Mouse (Mus musculus): Measurements from ENCODE around the gene Actbl2. TPM values are rescaled to one million over a fixed set of nuclear protein-coding genes. Genes with fewer than 3 reads are reported as not detected.

Actbl2 gene
- polyA plus RNA-seq, 1 experiment, result not detected

DNA sequence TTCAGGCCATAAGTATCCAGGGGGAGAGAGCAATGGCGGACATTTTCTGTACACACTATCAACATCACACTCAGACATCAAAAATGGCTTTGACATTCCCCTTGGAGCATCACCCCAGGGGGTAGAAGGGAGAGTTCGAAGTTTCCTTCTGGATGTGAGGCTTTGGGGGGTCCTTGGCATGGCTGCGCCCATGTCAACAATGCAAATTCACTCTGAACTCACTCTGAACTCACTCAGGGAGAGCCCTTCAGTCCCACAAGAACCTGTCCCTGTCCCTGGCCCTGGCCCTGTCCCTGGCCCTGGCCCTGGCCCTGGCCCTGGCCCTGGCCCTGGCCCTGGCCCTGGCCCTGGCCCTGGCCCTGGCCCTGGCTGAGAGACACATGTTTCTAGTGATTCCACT, 8.9 kb downstream of the Actbl2 start:
- WGBS, result 92% methylated on average over 3 of the region's 3 CpGs

GRCm38 (mm10) chr13:111265231-111266000, 10.6 kb downstream of the Actbl2 start:
- 70% methylated on average over 4 of the region's 4 CpGs for WGBS
- Histone ChIP-seq H3K4me1 (ENCODE audit: control insufficient read depth, insufficient read depth, low read length) (peaks cover 11% of the 10 kb centered on the region), H3K27ac (ENCODE audit: insufficient read depth, low read depth, low read length) (no peak overlapping the region), H3K4me3 (ENCODE audit: insufficient read depth, low read depth, low read length) (no peak overlapping the region)
- no peak for TF ChIP-seq POLR2A (IDR thresholded peaks at IDR 0.05; ENCODE audit: insufficient read depth, low read depth, low read length)
- no peak for TF ChIP-seq CTCF (IDR thresholded peaks at IDR 0.05; ENCODE audit: insufficient read depth, low read depth, low read length)

More for the DNA sequence above, 8.9 kb downstream of the Actbl2 start:
- Histone ChIP-seq H3K4me1 (ENCODE audit: control insufficient read depth, insufficient read depth, low read length) (peaks cover 7% of the 10 kb centered on the region; the same call in 1 of the 2 replicates), H3K4me3 (ENCODE audit: insufficient read depth, low read depth, low read length) (no peak overlapping the region), H3K27ac (ENCODE audit: insufficient read depth, low read depth, low read length) (no peak overlapping the region)
- no peak for TF ChIP-seq POLR2A (IDR thresholded peaks at IDR 0.05; ENCODE audit: insufficient read depth, low read depth, low read length)
- TF ChIP-seq CTCF (IDR thresholded peaks at IDR 0.05; ENCODE audit: insufficient read depth, low read depth, low read length), result no peak

DNA sequence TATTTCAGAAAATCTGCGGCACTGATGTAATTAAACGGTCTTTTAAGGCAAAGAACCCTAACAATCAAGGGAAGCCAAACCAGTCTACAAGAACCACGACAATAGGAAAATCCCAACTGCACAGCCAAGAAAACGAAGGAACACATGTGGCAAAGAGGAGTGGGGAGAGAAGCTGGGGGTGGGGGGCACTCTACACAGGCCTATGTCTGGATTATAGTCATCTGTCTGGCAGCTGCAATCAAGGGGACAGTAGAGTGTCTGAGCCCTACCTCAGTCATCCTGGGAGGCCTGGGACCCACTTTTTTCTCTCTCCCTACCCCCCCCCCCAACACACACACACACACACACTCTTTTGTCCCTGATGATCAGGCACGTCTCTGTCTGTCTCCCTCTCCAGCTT, 12.0 kb downstream of the Actbl2 start:
- H3K4me1 ChIP-seq (ENCODE audit: control insufficient read depth, insufficient read depth, low read length), result peaks cover 11% of the 10 kb centered on the region
- H3K4me3 ChIP-seq (ENCODE audit: insufficient read depth, low read depth, low read length), result no peak overlapping the region
- TF ChIP-seq POLR2A (IDR thresholded peaks at IDR 0.05; ENCODE audit: insufficient read depth, low read depth, low read length) (no peak), CTCF (IDR thresholded peaks at IDR 0.05; ENCODE audit: insufficient read depth, low read depth, low read length) (no peak)
- 69% methylated on average over 5 of the region's 5 CpGs for WGBS
- no peak overlapping the region for H3K27ac ChIP-seq (ENCODE audit: insufficient read depth, low read depth, low read length)

- Histone ChIP-seq H3K27ac (ENCODE audit: insufficient read depth, low read depth, low read length) (peak overlapping the region; percentile 74), H3K4me3 (ENCODE audit: insufficient read depth, low read depth, low read length) (no peak overlapping the region), H3K4me1 (ENCODE audit: control insufficient read depth, insufficient read depth, low read length) (peaks cover 11% of the 10 kb centered on the region)
- no peak for TF ChIP-seq CTCF (IDR thresholded peaks at IDR 0.05; ENCODE audit: insufficient read depth, low read depth, low read length)
- TF ChIP-seq POLR2A (IDR thresholded peaks at IDR 0.05; ENCODE audit: insufficient read depth, low read depth, low read length), result no peak
- 48% methylated on average over 5 of the region's 5 CpGs for WGBS
Observed at GRCm38 (mm10) chr13:111268992-111269391, 14.2 kb downstream of the Actbl2 start.

DNA sequence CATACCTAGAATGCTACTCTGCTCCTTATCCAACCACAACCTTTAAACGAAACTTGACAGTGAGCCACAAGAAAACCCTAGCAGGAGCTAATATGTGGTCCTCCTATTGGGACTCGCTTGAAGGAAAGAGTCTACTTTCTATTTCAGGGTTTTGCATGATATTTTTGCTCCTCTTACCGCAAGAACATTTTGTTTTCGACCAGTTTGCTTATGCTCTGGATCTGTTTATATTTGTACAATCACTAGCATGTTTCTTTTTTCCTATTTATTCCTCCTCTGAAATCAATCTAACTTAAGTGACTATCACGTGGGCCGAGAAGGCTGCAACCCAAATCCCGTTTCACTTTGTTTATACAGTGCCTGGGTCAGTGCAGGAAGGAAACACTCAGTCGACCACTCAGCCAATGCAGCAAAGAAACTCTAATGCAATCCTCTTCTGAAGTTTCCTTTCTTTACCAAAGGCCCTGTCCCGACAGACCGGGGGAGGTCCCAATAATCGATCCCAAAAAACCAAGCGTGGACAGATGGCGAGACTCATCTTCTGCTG, 15.0 kb downstream of the Actbl2 start:
- Histone ChIP-seq H3K27ac (ENCODE audit: insufficient read depth, low read depth, low read length) (no peak overlapping the region), H3K4me3 (ENCODE audit: insufficient read depth, low read depth, low read length) (no peak overlapping the region), H3K4me1 (ENCODE audit: control insufficient read depth, insufficient read depth, low read length) (peaks cover 11% of the 10 kb centered on the region)
- WGBS, result 79% methylated on average over 13 of the region's 13 CpGs
- no peak for TF ChIP-seq CTCF (IDR thresholded peaks at IDR 0.05; ENCODE audit: insufficient read depth, low read depth, low read length)
- TF ChIP-seq POLR2A (IDR thresholded peaks at IDR 0.05; ENCODE audit: insufficient read depth, low read depth, low read length), result no peak

- H3K4me3 ChIP-seq (ENCODE audit: insufficient read depth, low read depth, low read length), result no peak overlapping the region
- TF ChIP-seq POLR2A (IDR thresholded peaks at IDR 0.05; ENCODE audit: insufficient read depth, low read depth, low read length), result no peak
- TF ChIP-seq CTCF (IDR thresholded peaks at IDR 0.05; ENCODE audit: insufficient read depth, low read depth, low read length), result no peak
- 84% methylated on average over 8 of the region's 8 CpGs for WGBS
- H3K27ac ChIP-seq (ENCODE audit: insufficient read depth, low read depth, low read length), result no peak overlapping the region
- peaks cover 5% of the 10 kb centered on the region for H3K4me1 ChIP-seq (ENCODE audit: control insufficient read depth, insufficient read depth, low read length)
Observed at GRCm38 (mm10) chr13:111271868-111272267, 17.1 kb downstream of the Actbl2 start.

DNA sequence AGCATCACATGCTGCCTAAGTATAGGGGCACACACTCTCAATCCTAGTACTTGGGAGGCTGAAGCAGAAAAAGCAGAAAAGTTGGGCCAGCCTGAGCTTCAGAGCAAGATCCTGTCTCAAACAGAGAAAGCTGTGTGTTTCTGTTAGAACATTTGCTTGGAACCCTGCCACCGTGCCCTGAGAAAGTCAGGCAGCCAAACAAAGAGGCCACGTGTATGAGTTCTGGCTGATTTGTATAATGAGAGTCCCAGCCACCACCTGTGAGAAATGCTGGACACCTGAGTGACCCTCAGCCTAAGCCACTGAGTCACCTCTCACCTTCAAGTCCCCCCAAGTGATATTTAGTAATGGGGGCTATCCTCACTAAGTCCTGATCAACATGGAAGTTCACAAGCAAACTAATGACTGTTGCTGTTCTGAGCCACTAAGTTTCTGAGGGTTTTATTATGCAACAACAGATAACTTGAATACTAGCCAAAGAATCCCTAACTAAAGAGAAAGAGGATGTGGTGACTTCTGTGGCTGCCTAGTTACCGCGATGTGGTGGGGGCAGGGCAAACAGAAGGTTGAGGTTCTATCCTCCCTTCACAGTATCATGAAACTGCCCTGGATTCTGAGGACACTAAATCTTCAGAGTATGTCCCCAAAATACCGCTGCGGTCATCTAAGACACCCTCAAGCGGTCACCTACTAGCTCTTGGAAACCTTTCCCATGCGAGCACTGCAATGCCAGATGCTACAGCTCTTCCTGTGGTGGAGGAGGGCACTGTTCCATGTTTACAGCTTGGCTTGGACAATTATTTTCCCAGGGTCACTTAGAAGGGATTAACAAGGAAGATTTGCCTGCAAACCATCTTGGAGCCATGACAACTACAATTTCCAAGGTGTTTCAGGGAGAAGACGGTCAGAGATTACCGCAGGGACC, 31.9 kb downstream of the Actbl2 start:
- WGBS, result 82% methylated on average over 10 of the region's 10 CpGs

GRCm38 (mm10) chr13:111291161-111291957, 36.5 kb downstream of the Actbl2 start:
- TF ChIP-seq CTCF (IDR thresholded peaks at IDR 0.05; ENCODE audit: insufficient read depth, low read depth, low read length) (no peak), POLR2A (IDR thresholded peaks at IDR 0.05; ENCODE audit: insufficient read depth, low read depth, low read length) (no peak)
- H3K27ac ChIP-seq (ENCODE audit: insufficient read depth, low read depth, low read length), result peak overlapping the region; percentile 50; the same call in 1 of the 2 replicates
- WGBS, result 68% methylated on average over 17 of the region's 17 CpGs
- peaks cover 4% of the 10 kb centered on the region; the same call in 1 of the 2 replicates for H3K4me1 ChIP-seq (ENCODE audit: control insufficient read depth, insufficient read depth, low read length)
- no peak overlapping the region for H3K4me3 ChIP-seq (ENCODE audit: insufficient read depth, low read depth, low read length)

More for the DNA sequence above, 31.9 kb downstream of the Actbl2 start:
- Histone ChIP-seq H3K27ac (ENCODE audit: insufficient read depth, low read depth, low read length) (no peak overlapping the region), H3K4me1 (ENCODE audit: control insufficient read depth, insufficient read depth, low read length) (peaks cover under 1% of the 10 kb centered on the region; the same call in 1 of the 2 replicates), H3K4me3 (ENCODE audit: insufficient read depth, low read depth, low read length) (no peak overlapping the region)
- TF ChIP-seq POLR2A (IDR thresholded peaks at IDR 0.05; ENCODE audit: insufficient read depth, low read depth, low read length), result no peak
- TF ChIP-seq CTCF (IDR thresholded peaks at IDR 0.05; ENCODE audit: insufficient read depth, low read depth, low read length), result no peak
